In genomic region chr4:107048568-107049162, GRCm38 (mm10) we compare ENCODE assay signal across 12 mouse cellular contexts. TPM values are rescaled to one million over a fixed set of nuclear protein-coding genes. Genes with fewer than 3 reads are reported as not detected.
DNase-seq lines count a peak whose midpoint lies in the region; ATAC-seq lines count a peak whose summit lies in the region.
"Had no signal": no experiment of that assay in that cellular context is flagged by ENCODE, and none has a peak within 500 bp of the region (broad histone marks: within the 10 kb centered on the region; RNA-seq: fewer than 3 reads in every experiment).

No protein-coding gene starts in this region.

- ATAC-seq in heart, embryonic 11.5 days (replicated peaks; ENCODE audit: insufficient number of reproducible peaks, low FRiP score, low TSS enrichment): no peak

- peaks cover 18% of the 10 kb centered on the region for H3K36me3 ChIP-seq in heart, embryonic 11.5 days (ENCODE audit: control insufficient read depth, insufficient read depth, low read length)

- no peak overlapping the region for H3K27ac ChIP-seq in heart, embryonic 11.5 days (ENCODE audit: low read depth, low read length)
- H3K27ac ChIP-seq: limb, embryonic 15.5 days had no signal

- no peaks in the 10 kb centered on the region for H3K4me1 ChIP-seq in heart, embryonic 11.5 days (ENCODE audit: control insufficient read depth, insufficient read depth, low read length)
- H3K4me1 ChIP-seq: limb, embryonic 15.5 days had no signal

- H3K9me3 ChIP-seq in heart, embryonic 11.5 days (replicated peaks; ENCODE audit: control insufficient read depth, low read length): no peaks in the 10 kb centered on the region
- H3K9me3 ChIP-seq: limb, embryonic 15.5 days had no signal

- DNase-seq in heart, adult 11 months: peak; percentile 97
- peak; percentile 51 for DNase-seq in right cerebral cortex, adult 18-20 months
- no peak for DNase-seq in right cerebral cortex, adult 2 months (ENCODE audit: low spot score in 2 of 2)
- DNase-seq in gastrocnemius, adult 18-20 months (ENCODE audit: low spot score): peak; percentile 93
- DNase-seq in skeletal muscle tissue, adult 2 months (ENCODE audit: low read depth, low spot score): peak; percentile 83
- DNase-seq in kidney, postnatal 10 days: no peak
- DNase-seq in kidney, adult 8-10 months: no peak

- H3K4me2 ChIP-seq in heart, embryonic 11.5 days: no peak overlapping the region
- H3K4me2 ChIP-seq: limb, embryonic 15.5 days had no signal

- no peaks in the 10 kb centered on the region for H3K27me3 ChIP-seq in heart, embryonic 11.5 days (ENCODE audit: control insufficient read depth, insufficient read depth, low read length)
- H3K27me3 ChIP-seq: limb, embryonic 15.5 days had no signal

- no peak overlapping the region for H3K4me3 ChIP-seq in heart, embryonic 11.5 days (ENCODE audit: low read depth, low read length)
- H3K4me3 ChIP-seq: limb, embryonic 15.5 days had no signal

- 93% methylated on average over 11 of the region's 11 CpGs for WGBS in heart, embryonic 11.5 days (ENCODE audit: insufficient replicate concordance)

- no peak overlapping the region for H3K9ac ChIP-seq in heart, embryonic 11.5 days (ENCODE audit: low read depth, low read length)
- H3K9ac ChIP-seq: limb, embryonic 15.5 days had no signal

RNA-seq across cellular contexts. Expression of gene Mrpl37, which starts 18.0 kb away (rescaled TPM):
- polyA plus RNA-seq in heart, embryonic 11.5 days (2014; fragmentation: Nextera tagmentation; extraction: Ambion mirVana): 108 and 113 TPM in 2 replicates
- total RNA-seq in gastrocnemius, adult 18-20 months (2021): 10 to 100 TPM; 79.4 to 83.1 TPM

RNA-seq across cellular contexts. Expression of gene Cyb5rl, which starts 18.1 kb away (rescaled TPM):
- 3.2 and 3.7 TPM in 2 replicates for polyA plus RNA-seq in heart, embryonic 11.5 days (2014; fragmentation: Nextera tagmentation; extraction: Ambion mirVana)
- 10 to 100 TPM; 15.0 to 18.4 TPM for total RNA-seq in gastrocnemius, adult 18-20 months (2021)

RNA-seq across cellular contexts. Expression of gene Cdcp2, which starts 48.0 kb away (rescaled TPM):
- not detected in 2 replicates for polyA plus RNA-seq in heart, embryonic 11.5 days (2014; fragmentation: Nextera tagmentation; extraction: Ambion mirVana)
- not detected for total RNA-seq in gastrocnemius, adult 18-20 months (2021)
- total RNA-seq: hematopoietic stem cell, adult 5-6 weeks; monocyte, adult 5-6 weeks had no signal
- polyA plus RNA-seq: limb, embryonic 15.5 days; stomach, embryonic 14.5 days had no signal

Comparison
In these comparisons a context has a peak if more than half of its experiments do, and no peak if none do; other contexts are left out.
1. DNase-seq: peak in heart, adult 11 months (single experiment), right cerebral cortex, adult 18-20 months (single experiment), gastrocnemius, adult 18-20 months (single experiment) and skeletal muscle tissue, adult 2 months (single experiment); none in right cerebral cortex, adult 2 months (0 of 2), kidney, postnatal 10 days (single experiment) and kidney, adult 8-10 months (0 of 2).